In genomic region chr7:122287217-122287616, GRCm38 (mm10) we compare ENCODE assay signal across 17 mouse cellular contexts. TPM values are rescaled to one million over a fixed set of nuclear protein-coding genes. Genes with fewer than 3 reads are reported as not detected.
A peak's percentile ranks its signal among the peaks of the same experiment; 100 is the strongest.
DNase-seq lines count a peak whose midpoint lies in the region; ATAC-seq lines count a peak whose summit lies in the region.
"Had no signal": no experiment of that assay in that cellular context is flagged by ENCODE, and none has a peak within 500 bp of the region (broad histone marks: within the 10 kb centered on the region; RNA-seq: fewer than 3 reads in every experiment).

No protein-coding gene starts in this region.

- peak; percentile 31 for DNase-seq in cerebellum, adult 9-11 months
- DNase-seq in cerebellum, postnatal 10 days = no peak
- DNase-seq in CD4-positive helper T cell, adult 2 months (ENCODE audit: low read depth, low spot score) = peak; percentile 62
- peak; percentile 77 for DNase-seq in thymus, postnatal 0 days (ENCODE audit: low spot score)
- no peak for DNase-seq in gastrocnemius, postnatal 25 days
- DNase-seq in layer of hippocampus, postnatal 10 days (ENCODE audit: low spot score in 2 of 2) = no peak
- DNase-seq in gastrocnemius, postnatal 10 days = no peak
- DNase-seq: adrenal gland, postnatal 10 days; forebrain, postnatal 0 days; heart, postnatal 4 days; kidney, adult 18-20 months; layer of hippocampus, postnatal 36 days; lung, postnatal 10 days; midbrain, embryonic 14.5 days; right cerebral cortex, postnatal 25 days had no signal

- ATAC-seq in activated CD4-positive, CD25-positive, alpha-beta regulatory T cell, adult 4 months = peak; percentile 32
- ATAC-seq: forebrain, postnatal 0 days; hindbrain, postnatal 0 days had no signal

RNA-seq across cellular contexts. Expression of gene Prkcb, which starts 1.3 kb away (rescaled TPM):
- polyA plus RNA-seq in activated CD4-positive, CD25-positive, alpha-beta regulatory T cell, adult 4 months (2017; shearing (Covaris generic)) = 10 to 100 TPM; 71.9 to 78.3 TPM
- 151 and 206 TPM in 2 replicates for polyA plus RNA-seq in thymus, postnatal 0 days (2015; fragmentation: Nextera tagmentation; extraction: Ambion mirVana)
- total RNA-seq in gastrocnemius, postnatal 25 days (2021) = 1 to 10 TPM; 1.2 to 1.4 TPM
- total RNA-seq in layer of hippocampus, postnatal 10 days (2021) = 100 to 1,000 TPM; 621 to 648 TPM
- total RNA-seq in gastrocnemius, postnatal 10 days (2021) = 1 to 10 TPM; 2.9 to 4.2 TPM

Comparison
In these comparisons a context has a peak if more than half of its experiments do, and no peak if none do; other contexts are left out.
1. DNase-seq: peak in cerebellum, adult 9-11 months (single experiment), CD4-positive helper T cell, adult 2 months (single experiment) and thymus, postnatal 0 days (single experiment); none in cerebellum, postnatal 10 days (0 of 2), gastrocnemius, postnatal 25 days (single experiment), layer of hippocampus, postnatal 10 days (0 of 2) and gastrocnemius, postnatal 10 days (single experiment).
2. RNA of gene Prkcb, which starts 1.3 kb away (total RNA-seq): 621 to 648 TPM in layer of hippocampus, postnatal 10 days; 2.9 to 4.2 TPM in gastrocnemius, postnatal 10 days and 1.2 to 1.4 TPM in gastrocnemius, postnatal 25 days; every median in the first group is over 100 times any median in the second.